Mouse (Mus musculus) embryonic fibroblast, embryonic 13.5 days (primary cell): ENCODE measurements around the gene Tmco1.

Source experiments
- CTCF ChIP-seq: IDR thresholded peaks from 2 replicates; pipeline ENCODE4 v1.5.1; 2011; ENCODE audit warnings: mild to moderate bottlenecking, control low read depth, low read length, moderate library complexity, borderline replicate concordance; ENCODE audit not compliant: insufficient read depth
- POLR2A ChIP-seq: IDR thresholded peaks from 2 replicates; pipeline ENCODE4 v1.6.1; 2011; ENCODE audit warnings: low read depth, mild to moderate bottlenecking, control low read depth, low read length, moderate library complexity

- TF ChIP-seq POLR2A, result peak; percentile 73
- TF ChIP-seq CTCF, result no peak
Measured at GRCm38 (mm10) chr1:167349815-167350596, 41.8 kb downstream of the Tmco1 start, which contains the start of gene Aldh9a1.
